Mouse (Mus musculus) heart, embryonic 10.5 days (tissue): ENCODE data around the gene Dnase2b. TPM values are rescaled to one million over a fixed set of nuclear protein-coding genes. Genes with fewer than 3 reads are reported as not detected.

Experiments used
- DNase-seq: peaks from one replicate; pipeline ENCODE4 v3.0.0-alpha.2; 2017; ENCODE audit warnings: low spot score
- H3K27ac ChIP-seq: fragments of 300-500 bp; sonication (generic); 2 replicates; pipeline ENCODE4 v1.5.1; 2016; ENCODE audit warnings: mild to moderate bottlenecking
- H3K27me3 ChIP-seq: fragments of 300-500 bp; sonication (generic); 2 replicates; pipeline ENCODE4 v1.6.1; 2016; ENCODE audit warnings: mild to moderate bottlenecking; ENCODE audit not compliant: poor library complexity, insufficient read depth, severe bottlenecking
- H3K36me3 ChIP-seq: fragments of 300-500 bp; sonication (generic); 2 replicates; pipeline ENCODE4 v1.6.1; 2016; ENCODE audit warnings: mild to moderate bottlenecking, moderate library complexity
- H3K4me1 ChIP-seq: fragments of 300-500 bp; sonication (generic); 2 replicates; pipeline ENCODE4 v1.6.1; 2016; ENCODE audit warnings: mild to moderate bottlenecking
- H3K4me3 ChIP-seq: fragments of 300-500 bp; sonication (generic); 2 replicates; pipeline ENCODE4 v1.5.1; 2016; ENCODE audit warnings: mild to moderate bottlenecking, moderate library complexity
- H3K9me3 ChIP-seq: fragments of 300-500 bp; sonication (generic); 2 replicates; pipeline ENCODE4 v1.6.1; 2016; ENCODE audit warnings: mild to moderate bottlenecking, moderate library complexity
- WGBS: fragments of 180-500 bp; shearing (Covaris S2); methylation state at CpG from one replicate; pipeline ENCODE4 v1.1.7; 2016; 5-methylcytosine and 5-hydroxymethylcytosine counted together
- polyA plus RNA-seq: library from polyadenylated mRNA; unstranded; fragments of >200 nt; fragmentation: Nextera tagmentation; extraction: Ambion mirVana; gene quantifications from 2 replicates; pipeline ENCODE4 v1.2.1, GENCODE M21; 2016

Gene Dnase2b
- polyA plus RNA-seq, 1 experiment from 2014 or later = not detected

GRCm38 (mm10) chr3:146632506-146632905 lies 17.1 kb upstream of the Dnase2b start:
- DNase-seq = no peak
- Histone ChIP-seq H3K27me3 (no peaks in the 10 kb centered on the region), H3K4me3 (no peak overlapping the region), H3K27ac (no peak overlapping the region), H3K36me3 (no peaks in the 10 kb centered on the region), H3K9me3 (no peaks in the 10 kb centered on the region), H3K4me1 (peaks cover 12% of the 10 kb centered on the region; the same call in 1 of the 2 replicates)
- 87% methylated on average over 5 of the region's 5 CpGs for WGBS

GRCm38 (mm10) chr3:146628227-146628982 lies 13.0 kb upstream of the Dnase2b start:
- 0 out of 2 replicates have a peak overlapping the region, but pooled peaks have one; percentile 44 for H3K27ac ChIP-seq
- 60% methylated on average over 8 of the region's 8 CpGs for WGBS

GRCm38 (mm10) chr3:146625766-146626165 lies 10.4 kb upstream of the Dnase2b start:
- no peak overlapping the region for H3K27ac ChIP-seq
- peaks cover 12% of the 10 kb centered on the region; the same call in 1 of the 2 replicates for H3K4me1 ChIP-seq

More at GRCm38 (mm10) chr3:146628227-146628982, 13.0 kb upstream of the Dnase2b start:
- no peak for DNase-seq
- Histone ChIP-seq H3K9me3 (no peaks in the 10 kb centered on the region), H3K27me3 (no peaks in the 10 kb centered on the region), H3K4me1 (peaks cover 12% of the 10 kb centered on the region; the same call in 1 of the 2 replicates), H3K4me3 (no peak overlapping the region), H3K36me3 (no peaks in the 10 kb centered on the region)

GRCm38 (mm10) chr3:146621966-146622365 lies 6.6 kb upstream of the Dnase2b start:
- H3K9me3 ChIP-seq = no peaks in the 10 kb centered on the region
- H3K4me3 ChIP-seq = no peak overlapping the region
- H3K4me1 ChIP-seq = no peaks in the 10 kb centered on the region
- H3K36me3 ChIP-seq = no peaks in the 10 kb centered on the region
- 82% methylated on average over 11 of the region's 11 CpGs for WGBS
- no peak overlapping the region for H3K27ac ChIP-seq
- H3K27me3 ChIP-seq = no peaks in the 10 kb centered on the region
- DNase-seq = no peak

More at GRCm38 (mm10) chr3:146625766-146626165, 10.4 kb upstream of the Dnase2b start:
- H3K9me3 ChIP-seq = no peaks in the 10 kb centered on the region
- DNase-seq = no peak
- 74% methylated on average over 4 of the region's 4 CpGs for whole genome bisulfite sequencing
- no peaks in the 10 kb centered on the region for H3K27me3 ChIP-seq
- no peaks in the 10 kb centered on the region for H3K36me3 ChIP-seq
- H3K4me3 ChIP-seq = no peak overlapping the region

DNA sequence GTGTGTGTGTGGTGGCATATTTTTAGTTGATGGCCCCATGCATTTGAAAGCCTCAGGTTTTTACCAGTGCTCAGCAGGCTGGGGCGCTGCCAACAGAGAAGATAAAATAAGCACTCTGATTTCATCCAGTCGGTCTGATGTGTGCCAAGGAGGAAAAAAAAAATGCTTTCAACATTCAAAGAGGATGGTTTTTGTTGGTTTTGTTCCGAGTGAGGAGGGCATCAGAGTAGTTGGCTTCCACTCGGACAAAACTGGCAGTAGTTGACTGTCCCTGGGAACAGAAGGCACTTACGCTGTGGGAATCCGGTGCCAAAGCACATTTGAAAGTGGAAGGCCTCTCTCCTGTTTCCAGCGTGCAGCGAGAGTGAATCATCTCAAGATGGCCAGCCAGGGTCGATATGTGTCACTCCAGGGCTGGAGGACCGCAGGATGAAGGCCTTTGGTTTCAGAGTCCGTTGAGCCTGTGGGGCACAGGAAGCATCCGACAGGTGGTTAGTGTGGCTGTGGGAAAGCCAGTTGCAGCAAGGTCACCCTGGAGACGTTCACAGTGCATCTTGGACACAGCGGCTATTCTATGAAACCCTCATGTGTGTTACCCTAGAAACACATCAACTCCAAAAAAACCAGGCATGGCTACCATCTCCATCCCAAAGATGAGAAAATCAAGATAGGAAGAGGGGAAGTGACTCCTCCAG lies 5.3 kb upstream of the Dnase2b start:
- Histone ChIP-seq H3K9me3 (no peaks in the 10 kb centered on the region), H3K27ac (no peak overlapping the region), H3K4me1 (no peaks in the 10 kb centered on the region), H3K36me3 (no peaks in the 10 kb centered on the region), H3K27me3 (no peaks in the 10 kb centered on the region), H3K4me3 (no peak overlapping the region)
- 79% methylated on average over 14 of the region's 14 CpGs for WGBS
- no peak for DNase-seq

GRCm38 (mm10) chr3:146620101-146620500 lies 4.7 kb upstream of the Dnase2b start:
- DNase-seq = no peak
- Histone ChIP-seq H3K27ac (no peak overlapping the region), H3K36me3 (no peaks in the 10 kb centered on the region), H3K4me3 (no peak overlapping the region), H3K4me1 (no peaks in the 10 kb centered on the region), H3K27me3 (no peaks in the 10 kb centered on the region), H3K9me3 (no peaks in the 10 kb centered on the region)
- WGBS = 82% methylated on average over 10 of the region's 10 CpGs

- Histone ChIP-seq H3K27me3 (no peaks in the 10 kb centered on the region), H3K9me3 (no peaks in the 10 kb centered on the region), H3K4me3 (no peak overlapping the region), H3K36me3 (no peaks in the 10 kb centered on the region), H3K27ac (no peak overlapping the region), H3K4me1 (no peaks in the 10 kb centered on the region)
- no peak for DNase-seq
- 49% methylated on average over 4 of the region's 4 CpGs for WGBS
Measured at GRCm38 (mm10) chr3:146618357-146618756, 3.0 kb upstream of the Dnase2b start.

DNA sequence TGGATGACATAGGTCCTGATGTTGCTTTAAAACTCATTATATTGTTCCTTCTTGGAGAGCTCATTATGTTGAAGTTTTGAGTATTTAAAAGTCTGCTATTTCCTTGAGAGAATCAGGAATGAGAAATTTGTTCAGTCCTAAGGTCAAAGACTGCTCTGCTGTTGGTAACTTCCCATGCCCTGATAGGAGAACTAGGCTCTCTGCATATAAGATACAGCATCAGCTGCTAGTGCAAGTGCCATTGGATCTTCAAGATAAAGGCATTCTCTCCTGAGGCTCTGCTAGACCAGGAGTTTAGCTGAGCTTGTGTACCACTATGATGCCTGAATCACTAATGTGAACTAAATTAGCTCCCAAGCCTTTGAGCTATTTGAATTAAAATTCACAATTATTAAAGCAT lies 2.5 kb upstream of the Dnase2b start:
- DNase-seq = no peak
- no peak overlapping the region for H3K27ac ChIP-seq
- no peak overlapping the region for H3K4me3 ChIP-seq
- H3K4me1 ChIP-seq = no peaks in the 10 kb centered on the region
- no peaks in the 10 kb centered on the region for H3K36me3 ChIP-seq
- no peaks in the 10 kb centered on the region for H3K9me3 ChIP-seq
- no peaks in the 10 kb centered on the region for H3K27me3 ChIP-seq

DNA sequence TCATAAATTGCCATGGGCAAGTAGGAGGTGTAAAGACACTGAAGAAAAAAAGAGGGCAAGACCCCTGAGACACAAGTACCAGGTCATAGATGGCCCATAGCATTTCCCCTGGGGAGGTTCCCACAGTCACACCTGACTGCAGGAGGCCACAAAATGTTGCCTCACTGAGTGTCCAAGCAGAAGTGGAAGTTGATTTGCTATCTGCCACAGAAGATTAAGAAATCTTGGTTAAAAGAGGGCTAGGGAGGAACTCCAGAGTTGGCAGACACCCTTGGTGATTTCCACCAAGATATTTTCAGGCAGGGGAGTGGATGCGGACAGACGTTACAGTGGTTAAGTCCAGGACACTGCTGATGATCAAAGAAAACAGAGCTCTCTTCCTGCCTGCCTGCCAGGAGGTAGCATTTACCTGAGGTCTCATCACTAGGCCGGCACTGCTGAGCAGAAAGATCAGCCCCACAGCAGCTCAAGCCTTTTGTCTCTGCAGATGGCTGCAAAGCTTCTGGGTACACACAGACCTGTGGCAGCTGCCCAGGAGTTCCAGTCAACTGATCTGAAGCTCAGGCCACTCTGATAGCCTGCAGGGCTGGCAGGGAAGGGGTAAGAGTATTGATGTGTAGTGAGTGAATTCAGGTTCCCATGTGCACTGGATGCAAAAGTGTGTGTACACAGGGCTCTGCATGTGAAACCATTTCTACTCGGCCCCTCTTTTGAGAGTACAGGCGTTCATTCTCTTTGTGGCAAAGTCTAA lies 1.3 kb upstream of the Dnase2b start:
- H3K4me3 ChIP-seq = no peak overlapping the region
- no peaks in the 10 kb centered on the region for H3K27me3 ChIP-seq
- H3K36me3 ChIP-seq = no peaks in the 10 kb centered on the region
- no peaks in the 10 kb centered on the region for H3K9me3 ChIP-seq
- H3K4me1 ChIP-seq = no peaks in the 10 kb centered on the region
- WGBS = 75% methylated on average over 5 of the region's 5 CpGs
- DNase-seq = no peak
- no peak overlapping the region for H3K27ac ChIP-seq

DNA sequence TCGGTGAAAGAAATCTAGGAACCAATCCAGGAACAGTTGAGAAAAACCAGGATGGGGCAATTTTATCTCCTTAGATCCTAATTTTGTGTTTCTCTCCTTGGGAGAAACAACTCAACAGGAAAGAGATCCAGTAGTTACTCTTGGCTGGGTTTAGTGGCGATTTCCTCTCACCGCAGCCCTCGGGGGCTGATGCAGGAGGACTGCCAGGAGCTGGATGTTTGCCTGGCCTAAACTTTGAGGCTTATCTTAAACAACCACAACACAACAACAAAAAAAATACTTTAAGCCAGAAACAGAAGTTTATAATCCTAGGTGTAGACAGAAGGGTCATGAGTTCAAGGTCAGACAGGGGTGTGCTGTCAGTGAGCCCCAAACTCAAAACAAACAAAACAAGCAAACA lies 3.6 kb downstream of the Dnase2b start:
- no peak overlapping the region for H3K4me3 ChIP-seq
- H3K27me3 ChIP-seq = no peaks in the 10 kb centered on the region
- no peaks in the 10 kb centered on the region for H3K4me1 ChIP-seq
- DNase-seq = no peak
- H3K9me3 ChIP-seq = no peaks in the 10 kb centered on the region
- no peaks in the 10 kb centered on the region for H3K36me3 ChIP-seq
- 71% methylated on average over 4 of the region's 4 CpGs for WGBS
- H3K27ac ChIP-seq = no peak overlapping the region

DNA sequence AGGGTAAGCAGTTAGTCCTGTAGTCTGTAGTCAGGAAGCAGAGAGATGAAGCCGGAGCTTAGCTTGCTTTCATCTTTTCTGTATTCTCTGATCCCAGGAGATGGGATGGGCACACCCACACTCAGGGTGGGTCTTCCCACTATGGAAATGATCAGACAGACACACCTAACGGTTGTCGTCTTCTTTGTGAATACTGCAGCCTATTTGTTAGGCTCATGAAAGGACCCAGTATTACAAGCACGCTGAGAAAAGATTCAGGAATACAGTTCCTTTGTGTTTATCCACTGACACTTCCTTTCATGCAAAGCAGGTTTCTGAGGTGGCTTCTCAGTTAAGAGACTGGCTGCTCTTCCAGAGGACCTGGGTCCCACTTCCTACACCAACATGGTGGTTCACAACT lies 4.1 kb downstream of the Dnase2b start:
- no peaks in the 10 kb centered on the region for H3K27me3 ChIP-seq
- no peak overlapping the region for H3K4me3 ChIP-seq
- H3K4me1 ChIP-seq = no peaks in the 10 kb centered on the region
- DNase-seq = no peak
- no peak overlapping the region for H3K27ac ChIP-seq
- WGBS = 82% methylated on average over 4 of the region's 4 CpGs
- H3K36me3 ChIP-seq = no peaks in the 10 kb centered on the region
- no peaks in the 10 kb centered on the region for H3K9me3 ChIP-seq

DNA sequence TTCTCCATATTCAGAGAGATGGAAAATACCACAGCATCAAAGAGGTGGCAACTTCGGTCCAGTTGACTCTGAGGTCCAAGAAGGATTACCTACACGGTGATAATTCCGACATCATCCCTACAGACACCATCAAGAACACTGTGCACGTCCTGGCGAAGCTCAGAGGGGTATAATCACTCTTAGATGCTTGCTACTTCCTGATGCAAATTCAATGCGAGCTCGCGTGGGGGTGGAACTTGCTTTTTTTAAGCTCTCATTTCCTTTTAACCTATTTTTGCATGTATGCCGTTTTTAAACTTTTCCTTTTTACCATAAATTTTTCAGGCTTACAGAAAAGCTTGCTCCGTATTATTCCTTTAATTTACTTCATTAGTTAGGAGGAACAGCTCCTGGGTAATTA lies 5.1 kb downstream of the Dnase2b start:
- H3K27me3 ChIP-seq = no peaks in the 10 kb centered on the region
- 73% methylated on average over 10 of the region's 10 CpGs for WGBS
- H3K27ac ChIP-seq = no peak overlapping the region
- no peaks in the 10 kb centered on the region for H3K36me3 ChIP-seq
- DNase-seq = no peak
- H3K4me3 ChIP-seq = no peak overlapping the region
- H3K4me1 ChIP-seq = no peaks in the 10 kb centered on the region
- H3K9me3 ChIP-seq = no peaks in the 10 kb centered on the region

DNA sequence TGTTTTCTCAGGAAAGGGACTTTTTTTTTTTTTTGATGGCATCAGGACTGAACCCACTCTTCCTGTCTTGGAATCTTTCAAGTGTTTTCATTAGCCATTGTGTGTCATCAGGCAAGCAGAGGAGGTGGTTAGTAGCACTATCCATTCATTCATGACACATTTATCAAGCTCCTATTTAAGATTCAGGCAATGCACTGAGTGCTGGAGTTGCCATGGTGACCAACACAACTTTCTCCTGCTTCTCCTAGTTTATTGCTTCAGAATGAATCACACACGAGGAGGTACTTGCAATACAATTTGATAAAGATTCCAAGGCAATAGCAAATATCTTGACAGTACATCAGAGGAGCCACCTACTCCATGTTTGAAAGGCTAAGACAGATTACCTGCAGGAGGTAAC lies 8.0 kb downstream of the Dnase2b start:
- Histone ChIP-seq H3K9me3 (no peaks in the 10 kb centered on the region), H3K4me1 (0 out of 2 replicates have a peak, but pooled peaks cover under 1% of the 10 kb centered on the region), H3K36me3 (no peaks in the 10 kb centered on the region), H3K27me3 (no peaks in the 10 kb centered on the region), H3K27ac (no peak overlapping the region), H3K4me3 (no peak overlapping the region)
- DNase-seq = no peak
- WGBS = 48% methylated on average over 1 of the region's 1 CpGs
